Mouse (Mus musculus) lung, embryonic 16.5 days (tissue): ENCODE measurements around the gene Tctex1d2. TPM values are rescaled to one million over a fixed set of nuclear protein-coding genes. Genes with fewer than 3 reads are reported as not detected.

Experiments used
- ATAC-seq: fragments of 200-750 bp; cut with Nextera tagmentation; 2 replicates; pipeline ENCODE4 v1.8.0; 2017; ENCODE audit warnings: low read depth, mild to moderate bottlenecking, moderate library complexity
- H3K27ac ChIP-seq: fragments of 300-500 bp; sonication (generic); 2 replicates; pipeline ENCODE4 v1.5.1; 2014; ENCODE audit warnings: mild to moderate bottlenecking, control low read depth, low read length
- H3K27me3 ChIP-seq: fragments of 300-500 bp; sonication (generic); 2 replicates; pipeline ENCODE4 v1.6.1; 2014; ENCODE audit warnings: low read depth, low read length, mixed read lengths; ENCODE audit not compliant: control insufficient read depth, insufficient read depth
- H3K36me3 ChIP-seq: fragments of 300-500 bp; sonication (generic); 2 replicates; pipeline ENCODE4 v1.6.1; 2014; ENCODE audit warnings: low read length; ENCODE audit not compliant: control insufficient read depth, insufficient read depth
- H3K4me1 ChIP-seq: fragments of 300-500 bp; sonication (generic); replicated peaks from 2 replicates; pipeline ENCODE4 v1.6.1; 2014; ENCODE audit warnings: low read length, mixed read lengths; ENCODE audit not compliant: control insufficient read depth, insufficient read depth
- H3K4me2 ChIP-seq: fragments of 300-500 bp; sonication (generic); 2 replicates; pipeline ENCODE4 v1.6.1; 2014; ENCODE audit warnings: low read depth, low read length, control low read depth
- H3K4me3 ChIP-seq: fragments of 300-500 bp; sonication (generic); 2 replicates; pipeline ENCODE4 v1.5.1; 2014; ENCODE audit warnings: mild to moderate bottlenecking, low read length, control low read depth
- H3K9ac ChIP-seq: fragments of 300-500 bp; sonication (generic); 2 replicates; pipeline ENCODE4 v1.6.1; 2014; ENCODE audit warnings: low read length, control low read depth
- H3K9me3 ChIP-seq: fragments of 300-500 bp; sonication (generic); 2 replicates; pipeline ENCODE4 v1.6.1; 2016; ENCODE audit warnings: low read length; ENCODE audit not compliant: control insufficient read depth
- WGBS: fragments of 180-500 bp; shearing (Covaris S2); extraction: QIAGEN DNeasy Blood & Tissue Kit; methylation state at CpG from one replicate; pipeline ENCODE4 v1.1.7; 2014; 5-methylcytosine and 5-hydroxymethylcytosine counted together
- polyA plus RNA-seq: library from polyadenylated mRNA; unstranded; fragments of >200 nt; fragmentation: Nextera tagmentation; extraction: Ambion mirVana; gene quantifications from 2 replicates; pipeline ENCODE4 v1.2.1, GENCODE M21; 2015

Tctex1d2 gene
- polyA plus RNA-seq, 1 experiment from 2014 or later = 31.8 TPM

DNA sequence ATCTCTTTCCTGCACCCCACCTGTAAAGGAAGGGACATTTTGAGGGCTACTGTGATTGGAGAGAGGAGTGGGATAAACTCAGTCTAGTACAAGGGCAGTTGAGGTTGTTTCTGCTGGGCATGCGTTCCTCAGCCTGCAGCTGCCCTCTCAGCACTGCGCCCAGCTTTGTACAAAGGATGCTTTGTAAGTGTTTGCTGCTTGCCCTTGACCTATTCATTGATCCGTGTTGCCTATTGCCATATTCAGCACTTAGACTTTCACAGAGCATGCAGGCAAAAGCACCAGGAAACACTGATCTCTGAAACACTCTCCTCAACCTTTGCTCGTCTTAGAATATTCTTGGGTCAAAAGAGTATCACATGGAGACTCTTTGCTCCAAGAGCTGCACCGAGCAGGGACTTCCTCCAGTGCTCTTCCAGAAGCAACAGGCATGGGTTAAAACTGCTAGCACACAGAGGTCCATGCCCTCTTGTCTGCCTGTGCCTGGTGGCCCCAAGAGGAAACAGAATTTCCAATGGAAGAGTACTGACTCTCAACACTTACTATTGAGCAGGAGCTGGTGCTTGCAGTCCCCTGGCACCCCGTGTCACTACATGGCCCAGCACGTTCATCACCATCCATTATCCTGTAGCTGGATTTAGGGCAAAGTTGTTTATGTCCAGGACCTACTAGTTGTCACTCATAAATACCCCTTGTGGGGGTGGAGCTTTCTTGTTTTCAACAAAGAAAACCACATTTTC is 52.9 kb downstream of the Tctex1d2 start:
- Histone ChIP-seq H3K9me3 (no peaks in the 10 kb centered on the region), H3K4me1 (no peaks in the 10 kb centered on the region), H3K27ac (no peak overlapping the region), H3K4me2 (no peak overlapping the region), H3K4me3 (no peak overlapping the region), H3K36me3 (peaks cover 22% of the 10 kb centered on the region), H3K27me3 (no peaks in the 10 kb centered on the region), H3K9ac (no peak overlapping the region)
- 79% methylated on average over 7 of the region's 7 CpGs for WGBS
- ATAC-seq = no peak

DNA sequence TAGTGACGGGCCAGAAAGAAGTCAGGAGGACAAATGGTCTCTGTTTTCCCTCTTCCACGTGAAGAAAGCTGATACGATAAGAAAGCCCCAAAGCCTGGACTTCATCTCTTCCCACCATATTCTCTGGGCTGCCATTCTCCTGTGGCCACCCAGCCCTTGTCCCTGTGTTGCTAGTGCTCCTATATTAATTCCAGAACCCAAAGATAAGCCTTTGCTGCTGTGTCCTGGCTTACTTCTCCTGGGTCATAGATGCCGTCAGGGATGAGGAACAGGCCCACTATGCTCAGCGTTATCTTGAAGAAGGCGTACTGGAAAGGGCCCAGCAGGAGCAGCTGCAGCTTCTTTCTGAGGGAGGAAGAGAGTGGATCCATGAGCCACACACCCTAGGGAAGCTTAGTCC is 57.8 kb downstream of the Tctex1d2 start:
- no peak overlapping the region for H3K9ac ChIP-seq
- no peaks in the 10 kb centered on the region for H3K4me1 ChIP-seq
- H3K27me3 ChIP-seq = no peaks in the 10 kb centered on the region
- no peak overlapping the region for H3K27ac ChIP-seq
- no peaks in the 10 kb centered on the region for H3K9me3 ChIP-seq
- peaks cover 3% of the 10 kb centered on the region for H3K36me3 ChIP-seq
- no peak overlapping the region for H3K4me2 ChIP-seq
- ATAC-seq = no peak
- 79% methylated on average over 6 of the region's 6 CpGs for WGBS
- H3K4me3 ChIP-seq = no peak overlapping the region

Other genes starting within 250 kb of the Tctex1d2 start
- gene Bex6, start 239.9 kb upstream of the Tctex1d2 start, polyA plus RNA-seq = 0.28 TPM in 1 of 2 replicates, not detected in the other
- 5.0 and 5.2 TPM in 2 replicates for gene Fbxo45, start 172.5 kb upstream of the Tctex1d2 start, polyA plus RNA-seq
- 19.0 and 19.8 TPM in 2 replicates for gene Wdr53, start 172.5 kb upstream of the Tctex1d2 start, polyA plus RNA-seq
- gene Smco1, start 148.2 kb upstream of the Tctex1d2 start, polyA plus RNA-seq = 0.18 TPM in 1 of 2 replicates, not detected in the other
- gene Rnf168, start 142.2 kb upstream of the Tctex1d2 start, polyA plus RNA-seq = 26.3 and 26.9 TPM in 2 replicates
- 22.5 and 25.4 TPM in 2 replicates for gene Ubxn7, start 87.4 kb upstream of the Tctex1d2 start, polyA plus RNA-seq
- gene Tm4sf19, start 19.2 kb upstream of the Tctex1d2 start, polyA plus RNA-seq = not detected in 2 replicates
- 46.4 and 53.9 TPM in 2 replicates for gene Pcyt1a, start 11.2 kb downstream of the Tctex1d2 start, polyA plus RNA-seq
- gene Slc51a, start 68.2 kb downstream of the Tctex1d2 start, polyA plus RNA-seq = 0.28 and 0.55 TPM in 2 replicates
- not detected in 2 replicates for gene Zdhhc19, start 76.6 kb downstream of the Tctex1d2 start, polyA plus RNA-seq
- gene Tfrc, start 189.2 kb downstream of the Tctex1d2 start, polyA plus RNA-seq = 57.3 and 58.4 TPM in 2 replicates
- 15.4 and 18.0 TPM in 2 replicates for gene Tnk2, start 224.2 kb downstream of the Tctex1d2 start, polyA plus RNA-seq